Mouse (Mus musculus) neural tube, embryonic 11.5 days (tissue): Measurements from ENCODE around the gene Gm20388. TPM values are rescaled to one million over a fixed set of nuclear protein-coding genes. Genes with fewer than 3 reads are reported as not detected.

Experiments used
- ATAC-seq: fragments of 200-750 bp; cut with Nextera tagmentation; 2 replicates; pipeline ENCODE4 v1.8.0; 2017; ENCODE audit warnings: moderate number of reproducible peaks, mild to moderate bottlenecking, moderate TSS enrichment, moderate library complexity; ENCODE audit not compliant: insufficient read depth, low FRiP score, low TSS enrichment
- DNase-seq: peaks from one replicate; pipeline ENCODE4 v3.0.0-alpha.2; 2015; ENCODE audit warnings: low spot score
- H3K27ac ChIP-seq: fragments of 300-500 bp; sonication (generic); 2 replicates; pipeline ENCODE4 v1.5.1; 2014; ENCODE audit warnings: low read depth, mild to moderate bottlenecking, low read length
- H3K27me3 ChIP-seq: fragments of 300-500 bp; sonication (generic); 2 replicates; pipeline ENCODE4 v1.6.1; 2014; ENCODE audit warnings: mild to moderate bottlenecking, low read length, mixed read lengths; ENCODE audit not compliant: control insufficient read depth, insufficient read depth
- H3K36me3 ChIP-seq: fragments of 300-500 bp; sonication (generic); 2 replicates; pipeline ENCODE4 v1.6.1; 2014; ENCODE audit warnings: mild to moderate bottlenecking, low read length, moderate library complexity, mixed read lengths; ENCODE audit not compliant: control insufficient read depth, insufficient read depth
- H3K4me1 ChIP-seq: fragments of 300-500 bp; sonication (generic); 2 replicates; pipeline ENCODE4 v1.6.1; 2014; ENCODE audit warnings: low read length, mixed read lengths; ENCODE audit not compliant: control insufficient read depth, insufficient read depth
- H3K4me2 ChIP-seq: fragments of 300-500 bp; sonication (generic); 2 replicates; pipeline ENCODE4 v1.6.1; 2014; ENCODE audit warnings: low read depth, mild to moderate bottlenecking, moderate library complexity
- H3K4me3 ChIP-seq: fragments of 300-500 bp; sonication (generic); 2 replicates; pipeline ENCODE4 v1.5.1; 2014; ENCODE audit warnings: low read depth, low read length
- H3K9ac ChIP-seq: fragments of 300-500 bp; sonication (generic); 2 replicates; pipeline ENCODE4 v1.6.1; 2014; ENCODE audit warnings: mild to moderate bottlenecking, low read length
- H3K9me3 ChIP-seq: fragments of 300-500 bp; sonication (generic); 2 replicates; pipeline ENCODE4 v1.6.1; 2016; ENCODE audit warnings: low read length; ENCODE audit not compliant: control insufficient read depth
- WGBS: fragments of 180-500 bp; shearing (Covaris S2); extraction: QIAGEN DNeasy Blood & Tissue Kit; methylation state at CpG from one replicate; pipeline ENCODE4 v1.1.7; 2014; 5-methylcytosine and 5-hydroxymethylcytosine counted together
- polyA plus RNA-seq: library from polyadenylated mRNA; unstranded; fragments of >200 nt; fragmentation: Nextera tagmentation; extraction: Ambion mirVana; gene quantifications from 2 replicates; pipeline ENCODE4 v1.2.1, GENCODE M21; 2014

Gm20388 gene
- polyA plus RNA-seq, 1 experiment from 2014 or later: not detected

GRCm38 (mm10) chr8:122702957-122703356 lies 2792.3 kb downstream of the Gm20388 start:
- ATAC-seq (no peak), DNase-seq (no peak)
- Histone ChIP-seq H3K4me2 (no peak overlapping the region), H3K27me3 (0 out of 2 replicates have a peak, but pooled peaks cover 4% of the 10 kb centered on the region), H3K4me1 (0 out of 2 replicates have a peak, but pooled peaks cover 5% of the 10 kb centered on the region), H3K36me3 (no peaks in the 10 kb centered on the region), H3K4me3 (no peak overlapping the region), H3K27ac (no peak overlapping the region), H3K9ac (no peak overlapping the region), H3K9me3 (no peaks in the 10 kb centered on the region)
- 90% methylated on average over 6 of the region's 6 CpGs for WGBS

GRCm38 (mm10) chr8:122704612-122705011 lies 2794.0 kb downstream of the Gm20388 start:
- Histone ChIP-seq H3K36me3 (no peaks in the 10 kb centered on the region), H3K4me2 (no peak overlapping the region), H3K27me3 (0 out of 2 replicates have a peak, but pooled peaks cover 4% of the 10 kb centered on the region), H3K9ac (no peak overlapping the region), H3K4me3 (no peak overlapping the region), H3K4me1 (0 out of 2 replicates have a peak, but pooled peaks cover 5% of the 10 kb centered on the region), H3K9me3 (no peaks in the 10 kb centered on the region), H3K27ac (no peak overlapping the region)
- ATAC-seq (no peak), DNase-seq (no peak)
- 75% methylated on average over 3 of the region's 3 CpGs for WGBS

- Histone ChIP-seq H3K4me2 (no peak overlapping the region), H3K36me3 (no peaks in the 10 kb centered on the region), H3K27me3 (0 out of 2 replicates have a peak, but pooled peaks cover 4% of the 10 kb centered on the region), H3K27ac (no peak overlapping the region), H3K9me3 (no peaks in the 10 kb centered on the region), H3K4me1 (0 out of 2 replicates have a peak, but pooled peaks cover 5% of the 10 kb centered on the region), H3K4me3 (no peak overlapping the region), H3K9ac (no peak overlapping the region)
- ATAC-seq: no peak
- 49% methylated on average over 12 of the region's 12 CpGs for WGBS
- DNase-seq: no peak
Measured at GRCm38 (mm10) chr8:122705901-122706561, 2795.4 kb downstream of the Gm20388 start.

- 69% methylated on average over 4 of the region's 4 CpGs for WGBS
Measured at GRCm38 (mm10) chr8:122707184-122707583, 2796.5 kb downstream of the Gm20388 start.

GRCm38 (mm10) chr8:122709340-122710111 lies 2798.9 kb downstream of the Gm20388 start:
- no peaks in the 10 kb centered on the region for H3K9me3 ChIP-seq
- H3K27ac ChIP-seq: peak overlapping the region; percentile 21
- H3K27me3 ChIP-seq: 0 out of 2 replicates have a peak, but pooled peaks cover 4% of the 10 kb centered on the region
- 0 out of 2 replicates have a peak, but pooled peaks cover 5% of the 10 kb centered on the region for H3K4me1 ChIP-seq
- no peak overlapping the region for H3K4me3 ChIP-seq
- ATAC-seq (peak; percentile 74; the same call in 1 of the 2 replicates), DNase-seq (peak; percentile 62)
- H3K9ac ChIP-seq: no peak overlapping the region
- H3K4me2 ChIP-seq: no peak overlapping the region
- no peaks in the 10 kb centered on the region for H3K36me3 ChIP-seq
- WGBS: 43% methylated on average over 26 of the region's 26 CpGs

More at GRCm38 (mm10) chr8:122707184-122707583, 2796.5 kb downstream of the Gm20388 start:
- Histone ChIP-seq H3K4me1 (0 out of 2 replicates have a peak, but pooled peaks cover 5% of the 10 kb centered on the region), H3K9ac (no peak overlapping the region), H3K4me3 (no peak overlapping the region), H3K36me3 (no peaks in the 10 kb centered on the region), H3K9me3 (no peaks in the 10 kb centered on the region), H3K27me3 (0 out of 2 replicates have a peak, but pooled peaks cover 4% of the 10 kb centered on the region), H3K4me2 (no peak overlapping the region), H3K27ac (no peak overlapping the region)
- ATAC-seq (no peak), DNase-seq (no peak)

- no peak overlapping the region for H3K4me2 ChIP-seq
- no peak overlapping the region for H3K27ac ChIP-seq
- H3K4me3 ChIP-seq: no peak overlapping the region
- no peaks in the 10 kb centered on the region for H3K4me1 ChIP-seq
- no peaks in the 10 kb centered on the region for H3K9me3 ChIP-seq
- no peak for DNase-seq
- H3K9ac ChIP-seq: no peak overlapping the region
- no peak for ATAC-seq
- no peaks in the 10 kb centered on the region for H3K36me3 ChIP-seq
- H3K27me3 ChIP-seq: 0 out of 2 replicates have a peak, but pooled peaks cover 4% of the 10 kb centered on the region
- 84% methylated on average over 3 of the region's 3 CpGs for WGBS
Measured at GRCm38 (mm10) chr8:122711480-122711879, 2800.8 kb downstream of the Gm20388 start.

- H3K4me1 ChIP-seq: no peaks in the 10 kb centered on the region
- ATAC-seq (no peak), DNase-seq (no peak)
- no peaks in the 10 kb centered on the region for H3K9me3 ChIP-seq
- WGBS: 77% methylated on average over 11 of the region's 11 CpGs
- H3K27ac ChIP-seq: no peak overlapping the region
- H3K4me3 ChIP-seq: no peak overlapping the region
- no peaks in the 10 kb centered on the region for H3K36me3 ChIP-seq
- H3K27me3 ChIP-seq: 0 out of 2 replicates have a peak, but pooled peaks cover 3% of the 10 kb centered on the region
- no peak overlapping the region for H3K9ac ChIP-seq
- H3K4me2 ChIP-seq: no peak overlapping the region
Measured at GRCm38 (mm10) chr8:122711891-122712365, 2801.3 kb downstream of the Gm20388 start.

GRCm38 (mm10) chr8:122712411-122713156 lies 2801.9 kb downstream of the Gm20388 start:
- no peak for ATAC-seq
- H3K27ac ChIP-seq: no peak overlapping the region
- no peak overlapping the region for H3K4me2 ChIP-seq
- WGBS: 75% methylated on average over 12 of the region's 12 CpGs
- DNase-seq: no peak
- no peak overlapping the region for H3K9ac ChIP-seq
- no peaks in the 10 kb centered on the region for H3K27me3 ChIP-seq
- H3K9me3 ChIP-seq: no peaks in the 10 kb centered on the region
- H3K4me3 ChIP-seq: no peak overlapping the region
- no peaks in the 10 kb centered on the region for H3K4me1 ChIP-seq
- H3K36me3 ChIP-seq: no peaks in the 10 kb centered on the region
